Mouse (Mus musculus): ENCODE measurements around the gene Kif5c.

Kif5c gene

GRCm38 (mm10) chr2:49618829-49619718 is at the start of gene Kif5c:
Gene Kif5c, plus strand, starts transcription at chr2:49619298.
- DNase-seq (ENCODE audit: low spot score in 2 of 2), result peak; percentile 83 to 85

GRCm38 (mm10) chr2:49569862-49570777 is 49.0 kb upstream of the Kif5c start:
- DNase-seq (ENCODE audit: low spot score in 2 of 2), result no peak

GRCm38 (mm10) chr2:49570778-49571101 is 48.4 kb upstream of the Kif5c start:
- DNase-seq (ENCODE audit: low spot score in 2 of 2), result no peak

- no peak for DNase-seq (ENCODE audit: low spot score in 2 of 2)
Observed at GRCm38 (mm10) chr2:49571159-49571920, 47.8 kb upstream of the Kif5c start.

GRCm38 (mm10) chr2:49572111-49572642 is 46.9 kb upstream of the Kif5c start:
- no peak for DNase-seq (ENCODE audit: low spot score in 2 of 2)

- DNase-seq (ENCODE audit: low spot score in 2 of 2), result no peak
Observed at GRCm38 (mm10) chr2:49572684-49573083, 46.4 kb upstream of the Kif5c start.

- DNase-seq (ENCODE audit: low spot score in 2 of 2), result no peak
Observed at GRCm38 (mm10) chr2:49573282-49573681, 45.8 kb upstream of the Kif5c start.

- no peak for DNase-seq (ENCODE audit: low spot score in 2 of 2)
Observed at GRCm38 (mm10) chr2:49580585-49580984, 38.5 kb upstream of the Kif5c start.

GRCm38 (mm10) chr2:49582546-49582945 is 36.6 kb upstream of the Kif5c start:
- no peak for DNase-seq (ENCODE audit: low spot score in 2 of 2)

- DNase-seq (ENCODE audit: low spot score in 2 of 2), result no peak
Observed at GRCm38 (mm10) chr2:49583311-49583710, 35.8 kb upstream of the Kif5c start.

GRCm38 (mm10) chr2:49590450-49590849 is 28.6 kb upstream of the Kif5c start:
- DNase-seq (ENCODE audit: low spot score in 2 of 2), result no peak

GRCm38 (mm10) chr2:49592926-49593325 is 26.2 kb upstream of the Kif5c start:
- no peak for DNase-seq (ENCODE audit: low spot score in 2 of 2)

- DNase-seq (ENCODE audit: low spot score in 2 of 2), result no peak
Observed at GRCm38 (mm10) chr2:49594886-49595285, 24.2 kb upstream of the Kif5c start.

- no peak for DNase-seq (ENCODE audit: low spot score in 2 of 2)
Observed at GRCm38 (mm10) chr2:49596318-49596717, 22.8 kb upstream of the Kif5c start.

GRCm38 (mm10) chr2:49600021-49600681 is 18.9 kb upstream of the Kif5c start:
- DNase-seq (ENCODE audit: low spot score in 2 of 2), result no peak

GRCm38 (mm10) chr2:49602791-49603349 is 16.2 kb upstream of the Kif5c start:
- DNase-seq (ENCODE audit: low spot score in 2 of 2), result no peak

- DNase-seq (ENCODE audit: low spot score in 2 of 2), result no peak
Observed at GRCm38 (mm10) chr2:49609611-49610010, 9.5 kb upstream of the Kif5c start.

GRCm38 (mm10) chr2:49616765-49617164 is 2.3 kb upstream of the Kif5c start:
- DNase-seq (ENCODE audit: low spot score in 2 of 2), result no peak

- peak; percentile 7 to 18 for DNase-seq (ENCODE audit: low spot score in 2 of 2)
Observed at GRCm38 (mm10) chr2:49619719-49620522, 823 bp downstream of the Kif5c start.

- no peak for DNase-seq (ENCODE audit: low spot score in 2 of 2)
Observed at GRCm38 (mm10) chr2:49620626-49621117, 1.6 kb downstream of the Kif5c start.
